Mouse (Mus musculus): ENCODE measurements around the gene Ccr8. TPM values are rescaled to one million over a fixed set of nuclear protein-coding genes. Genes with fewer than 3 reads are reported as not detected.
"Not testable (repeated sequence)": the region's sequence is repeated elsewhere in the genome, so short reads cannot be mapped to it uniquely, and the experiment has no call there.

Ccr8 gene
- polyA plus RNA-seq, 1 experiment from 2014 or later, result not detected

DNA sequence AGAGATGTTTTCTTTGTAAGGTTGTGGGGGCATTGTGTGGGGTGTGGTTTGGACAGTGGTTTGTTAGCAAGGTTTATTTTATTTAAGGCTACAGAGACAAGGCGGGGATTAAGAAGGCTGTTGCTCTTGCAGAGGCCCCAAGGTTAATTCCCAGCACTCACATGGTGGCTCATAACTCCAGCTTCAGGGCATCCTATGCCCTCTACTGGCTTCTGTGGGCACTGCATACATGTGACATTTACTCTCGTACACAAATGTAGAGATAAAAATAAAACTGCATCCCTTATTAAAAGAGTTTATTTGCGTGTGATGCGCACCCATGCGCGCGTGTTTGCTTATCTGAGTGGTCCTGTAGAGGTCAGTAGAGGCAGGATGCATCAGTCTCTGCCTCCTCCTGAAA lies 2.8 kb upstream of the Ccr8 start:
- WGBS, result 73% methylated on average over 7 of the region's 7 CpGs
- Histone ChIP-seq H3K4me1 (replicated peaks) (no peaks in the 10 kb centered on the region), H3K4me2 (no peak overlapping the region), H3K27me3 (replicated peaks) (no peaks in the 10 kb centered on the region), H3K9me3 (replicated peaks) (peaks cover 8% of the 10 kb centered on the region; the same call in 1 of the 2 replicates), H3K36me3 (no peaks in the 10 kb centered on the region), H3K4me3 (no peak overlapping the region), H3K9ac (no peak overlapping the region), H3K27ac (ENCODE audit: poor library complexity, severe bottlenecking) (no peak overlapping the region)
- ATAC-seq (ENCODE audit: insufficient number of reproducible peaks, low FRiP score), result no peak

DNA sequence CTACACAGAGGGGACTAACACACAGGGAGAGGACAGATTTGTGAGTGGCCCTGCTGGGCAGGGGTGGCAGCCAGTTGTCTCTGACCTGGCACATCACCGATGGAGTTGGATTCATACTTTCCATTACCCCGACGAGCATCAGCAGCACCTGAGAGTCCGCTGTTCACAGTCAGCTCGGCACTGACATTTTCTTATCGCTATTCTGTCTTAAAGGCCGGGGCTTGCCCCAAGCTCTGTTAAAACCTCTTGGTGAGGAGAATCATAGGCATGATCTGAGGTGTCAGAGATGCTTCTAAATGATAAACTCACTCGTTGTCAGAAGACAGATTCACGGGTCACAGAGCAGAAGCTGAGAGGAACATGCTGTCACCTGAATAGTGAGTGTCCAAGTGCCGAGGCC lies 828 bp upstream of the Ccr8 start:
- no peak overlapping the region for H3K4me3 ChIP-seq
- 77% methylated on average over 10 of the region's 10 CpGs for WGBS
- no peaks in the 10 kb centered on the region for H3K27me3 ChIP-seq (replicated peaks)
- H3K27ac ChIP-seq (ENCODE audit: poor library complexity, severe bottlenecking), result no peak overlapping the region
- H3K36me3 ChIP-seq, result no peaks in the 10 kb centered on the region
- peaks cover 8% of the 10 kb centered on the region; the same call in 1 of the 2 replicates for H3K9me3 ChIP-seq (replicated peaks)
- H3K9ac ChIP-seq, result no peak overlapping the region
- ATAC-seq (ENCODE audit: insufficient number of reproducible peaks, low FRiP score), result no peak
- H3K4me1 ChIP-seq (replicated peaks), result no peaks in the 10 kb centered on the region
- no peak overlapping the region for H3K4me2 ChIP-seq

DNA sequence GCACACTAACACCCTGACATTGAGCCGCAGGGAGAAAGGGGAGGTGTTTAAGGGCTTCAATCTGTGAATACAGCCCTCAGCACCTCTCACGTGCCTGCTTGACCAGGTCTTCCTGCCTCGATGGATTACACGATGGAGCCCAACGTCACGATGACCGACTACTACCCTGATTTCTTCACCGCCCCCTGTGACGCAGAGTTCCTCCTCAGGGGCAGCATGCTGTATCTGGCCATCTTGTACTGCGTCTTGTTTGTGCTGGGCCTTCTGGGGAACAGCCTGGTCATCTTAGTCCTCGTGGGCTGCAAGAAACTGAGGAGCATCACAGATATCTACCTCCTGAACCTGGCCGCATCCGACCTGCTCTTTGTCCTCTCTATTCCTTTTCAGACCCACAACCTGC lies 1.8 kb downstream of the Ccr8 start:
- Histone ChIP-seq H3K9me3 (replicated peaks) (peaks cover 8% of the 10 kb centered on the region; the same call in 1 of the 2 replicates), H3K4me2 (no peak overlapping the region), H3K4me3 (no peak overlapping the region), H3K4me1 (replicated peaks) (no peaks in the 10 kb centered on the region), H3K27me3 (replicated peaks) (no peaks in the 10 kb centered on the region), H3K27ac (ENCODE audit: poor library complexity, severe bottlenecking) (no peak overlapping the region), H3K9ac (no peak overlapping the region), H3K36me3 (no peaks in the 10 kb centered on the region)
- 80% methylated on average over 13 of the region's 13 CpGs for WGBS
- no peak for ATAC-seq (ENCODE audit: insufficient number of reproducible peaks, low FRiP score)

DNA sequence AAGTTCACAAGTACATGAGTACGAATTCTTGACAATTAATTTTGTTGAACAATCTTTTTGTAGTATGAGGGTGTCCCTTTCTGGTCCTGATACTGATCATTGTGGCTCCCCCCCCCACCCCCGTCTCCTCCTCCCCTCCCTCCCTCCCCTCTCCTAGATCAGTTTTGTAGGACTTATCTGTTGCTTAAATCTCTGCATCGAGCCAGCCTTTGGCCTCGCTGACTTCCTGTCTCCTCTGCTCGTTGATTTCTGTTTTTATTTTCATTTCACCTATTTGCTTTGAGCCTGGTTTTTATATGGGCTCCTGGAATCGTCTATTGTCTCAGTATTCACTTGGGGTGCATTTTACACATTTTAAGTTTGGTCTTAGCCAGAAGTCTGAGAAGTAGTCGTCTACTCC lies 4.0 kb downstream of the Ccr8 start:
- 71% methylated on average over 7 of the region's 7 CpGs for WGBS
- ATAC-seq (ENCODE audit: insufficient number of reproducible peaks, low FRiP score), result no peak
- no peaks in the 10 kb centered on the region for H3K4me1 ChIP-seq (replicated peaks)
- H3K9ac ChIP-seq, result no peak overlapping the region
- no peaks in the 10 kb centered on the region for H3K9me3 ChIP-seq (replicated peaks)
- H3K36me3 ChIP-seq, result no peaks in the 10 kb centered on the region
- H3K4me2 ChIP-seq, result no peak overlapping the region
- H3K27ac ChIP-seq (ENCODE audit: poor library complexity, severe bottlenecking), result no peak overlapping the region
- no peaks in the 10 kb centered on the region for H3K27me3 ChIP-seq (replicated peaks)
- H3K4me3 ChIP-seq, result no peak overlapping the region

DNA sequence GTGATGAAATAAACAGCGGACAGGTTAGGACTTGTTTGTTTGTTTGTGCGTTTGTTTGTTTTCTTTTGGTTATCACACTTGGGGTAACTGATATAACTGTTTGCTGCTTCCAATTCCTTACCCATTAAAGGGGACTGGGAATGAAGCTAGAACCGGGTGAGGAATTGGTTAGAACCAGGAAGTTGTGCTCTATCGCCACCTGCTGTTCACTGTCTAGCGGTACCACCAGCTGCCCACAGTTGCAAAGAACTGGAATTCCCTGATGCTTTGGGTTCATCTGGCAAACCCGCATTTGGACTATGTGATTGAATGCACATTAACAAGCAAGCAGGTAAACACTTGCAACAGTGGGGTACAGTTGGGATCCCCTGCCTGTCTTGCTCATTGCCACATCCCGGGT lies 6.8 kb downstream of the Ccr8 start:
- Histone ChIP-seq H3K36me3 (no peaks in the 10 kb centered on the region), H3K9me3 (replicated peaks) (peaks cover 13% of the 10 kb centered on the region), H3K4me3 (no peak overlapping the region), H3K4me1 (replicated peaks) (no peaks in the 10 kb centered on the region), H3K9ac (no peak overlapping the region), H3K27ac (ENCODE audit: poor library complexity, severe bottlenecking) (no peak overlapping the region), H3K27me3 (replicated peaks) (no peaks in the 10 kb centered on the region), H3K4me2 (no peak overlapping the region)
- WGBS, result 18% methylated on average over 7 of the region's 7 CpGs
- no peak for ATAC-seq (ENCODE audit: insufficient number of reproducible peaks, low FRiP score)

DNA sequence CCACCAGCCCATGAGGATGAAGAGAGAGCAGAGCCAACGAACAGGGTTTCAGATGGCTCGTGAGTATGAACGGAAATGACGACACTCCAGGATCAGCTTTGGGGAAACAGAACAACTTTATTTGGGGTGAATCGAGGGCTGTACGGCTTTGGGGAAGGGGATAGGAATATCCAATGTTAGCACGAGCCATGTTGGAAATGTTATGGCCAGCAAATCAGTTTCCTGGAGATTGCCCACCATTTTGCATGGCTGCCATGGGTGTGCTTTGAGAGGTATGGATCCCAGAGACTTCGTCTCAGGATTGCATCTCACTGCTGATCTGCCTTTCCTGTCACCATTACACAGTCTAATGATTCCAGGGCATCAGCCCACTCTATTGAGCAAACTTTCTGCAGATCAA lies 7.4 kb downstream of the Ccr8 start:
- no peak for ATAC-seq (ENCODE audit: insufficient number of reproducible peaks, low FRiP score)

DNA sequence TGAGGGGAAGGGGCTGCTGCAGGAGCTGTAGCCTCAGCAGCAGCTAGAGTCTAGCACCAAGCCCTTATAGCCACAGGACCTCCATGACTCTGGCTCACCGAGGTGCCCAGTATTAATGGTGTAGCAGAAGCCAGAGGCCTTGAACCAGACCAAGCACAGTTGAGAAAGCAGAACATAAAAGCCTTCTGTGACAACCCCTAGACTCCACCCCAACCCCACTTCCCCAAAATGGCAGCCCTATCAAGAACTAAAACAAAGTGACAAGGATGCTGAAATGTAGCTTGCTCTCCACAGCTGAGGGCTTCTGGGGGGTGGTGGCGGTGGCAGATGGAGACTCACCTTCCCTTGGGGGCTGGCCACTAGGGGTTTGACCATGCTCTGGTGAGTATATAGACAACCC lies 9.3 kb downstream of the Ccr8 start:
- ATAC-seq (ENCODE audit: insufficient number of reproducible peaks, low FRiP score), result no peak

More for the DNA sequence above, 7.4 kb downstream of the Ccr8 start:
- no peak overlapping the region for H3K4me3 ChIP-seq
- no peaks in the 10 kb centered on the region for H3K4me1 ChIP-seq (replicated peaks)
- H3K36me3 ChIP-seq, result no peaks in the 10 kb centered on the region
- no peak overlapping the region for H3K27ac ChIP-seq (ENCODE audit: poor library complexity, severe bottlenecking)
- peaks cover 17% of the 10 kb centered on the region for H3K9me3 ChIP-seq (replicated peaks)
- H3K9ac ChIP-seq, result no peak overlapping the region
- no peaks in the 10 kb centered on the region for H3K27me3 ChIP-seq (replicated peaks)
- H3K4me2 ChIP-seq, result no peak overlapping the region
- WGBS, result 84% methylated on average over 8 of the region's 8 CpGs

DNA sequence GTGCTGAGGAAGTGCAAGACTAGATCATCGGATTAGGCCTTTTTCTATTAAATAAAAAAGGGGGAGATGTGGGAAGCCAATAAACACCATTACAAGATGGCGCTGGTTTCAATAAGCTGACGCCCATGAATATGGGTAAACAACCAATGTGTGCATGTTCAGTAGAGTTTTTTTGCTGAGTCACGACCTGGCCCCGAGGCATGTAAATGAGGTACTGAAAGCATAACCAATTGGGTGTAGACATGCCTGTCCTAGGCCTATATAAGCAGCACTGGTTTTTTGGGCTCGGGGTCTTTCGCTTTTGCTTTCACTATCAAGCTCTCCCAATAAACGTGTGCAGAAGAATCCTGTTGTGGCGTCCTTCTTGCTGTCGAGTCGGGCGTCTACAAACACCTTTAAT lies 17.0 kb downstream of the Ccr8 start:
- H3K9me3 ChIP-seq (replicated peaks); H3K36me3 ChIP-seq; H3K4me1 ChIP-seq (replicated peaks); H3K27ac ChIP-seq (ENCODE audit: poor library complexity, severe bottlenecking); H3K27me3 ChIP-seq (replicated peaks); ATAC-seq (ENCODE audit: insufficient number of reproducible peaks, low FRiP score); H3K4me2 ChIP-seq; H3K9ac ChIP-seq; H3K4me3 ChIP-seq: not testable (repeated sequence)
- WGBS, result 88% methylated on average over 12 of the region's 12 CpGs

More for the DNA sequence above, 9.3 kb downstream of the Ccr8 start:
- H3K4me3 ChIP-seq, result no peak overlapping the region
- no peak overlapping the region for H3K27ac ChIP-seq (ENCODE audit: poor library complexity, severe bottlenecking)
- no peak overlapping the region for H3K9ac ChIP-seq
- H3K4me1 ChIP-seq (replicated peaks), result no peaks in the 10 kb centered on the region
- WGBS, result 98% methylated on average over 2 of the region's 2 CpGs
- H3K36me3 ChIP-seq, result no peaks in the 10 kb centered on the region
- H3K9me3 ChIP-seq (replicated peaks), result peaks cover 17% of the 10 kb centered on the region
- H3K4me2 ChIP-seq, result no peak overlapping the region
- no peaks in the 10 kb centered on the region for H3K27me3 ChIP-seq (replicated peaks)

DNA sequence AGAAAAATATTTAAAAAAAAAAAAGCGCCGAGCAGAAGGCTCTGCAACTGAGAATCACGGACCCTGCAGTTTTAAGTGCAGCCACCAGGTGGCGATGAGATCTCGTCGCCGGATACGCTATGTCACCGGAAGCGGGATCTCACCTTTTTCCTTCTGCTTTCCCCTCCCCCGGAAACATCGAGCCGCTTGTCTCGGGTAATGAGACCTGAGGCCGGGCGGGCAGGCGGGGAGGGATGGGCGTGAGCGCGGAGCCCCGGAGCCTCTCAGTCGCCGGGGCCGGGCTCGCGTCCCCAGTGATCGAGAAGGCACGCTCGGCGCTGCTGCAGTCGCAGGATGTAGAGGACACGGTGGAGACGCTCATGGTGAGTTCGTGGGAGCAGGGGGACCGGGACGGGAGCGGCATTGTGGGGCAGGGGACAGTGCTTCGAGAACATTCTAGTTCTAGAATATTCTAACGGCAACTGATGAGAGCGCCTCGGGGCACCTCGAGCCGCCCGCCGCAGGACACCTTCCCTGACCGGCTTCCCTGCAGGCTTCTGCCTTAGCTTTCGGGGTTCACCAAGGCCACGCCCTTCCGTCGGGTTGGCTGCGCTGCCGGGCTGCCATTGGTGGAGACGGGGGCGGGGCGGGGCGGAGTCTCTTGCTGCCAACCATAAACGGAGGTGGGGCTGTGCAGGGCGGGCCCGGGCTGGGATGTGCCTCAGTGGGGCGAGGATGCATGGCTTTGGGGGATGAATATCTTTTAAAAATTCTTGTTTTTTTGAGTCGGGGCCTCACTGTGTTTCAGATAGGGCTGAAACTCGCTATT lies 18.5 kb downstream of the Ccr8 start, which contains the start of gene Slc25a38:
Gene Slc25a38 (plus strand): TSS at position 164 of the 808 bp plus-strand sequence.
- Histone ChIP-seq H3K36me3 (no peaks in the 10 kb centered on the region), H3K27ac (ENCODE audit: poor library complexity, severe bottlenecking) (peak within 1 kb of the TSS; percentile 91)
- peak; percentile 94 for ATAC-seq (ENCODE audit: insufficient number of reproducible peaks, low FRiP score)

DNA sequence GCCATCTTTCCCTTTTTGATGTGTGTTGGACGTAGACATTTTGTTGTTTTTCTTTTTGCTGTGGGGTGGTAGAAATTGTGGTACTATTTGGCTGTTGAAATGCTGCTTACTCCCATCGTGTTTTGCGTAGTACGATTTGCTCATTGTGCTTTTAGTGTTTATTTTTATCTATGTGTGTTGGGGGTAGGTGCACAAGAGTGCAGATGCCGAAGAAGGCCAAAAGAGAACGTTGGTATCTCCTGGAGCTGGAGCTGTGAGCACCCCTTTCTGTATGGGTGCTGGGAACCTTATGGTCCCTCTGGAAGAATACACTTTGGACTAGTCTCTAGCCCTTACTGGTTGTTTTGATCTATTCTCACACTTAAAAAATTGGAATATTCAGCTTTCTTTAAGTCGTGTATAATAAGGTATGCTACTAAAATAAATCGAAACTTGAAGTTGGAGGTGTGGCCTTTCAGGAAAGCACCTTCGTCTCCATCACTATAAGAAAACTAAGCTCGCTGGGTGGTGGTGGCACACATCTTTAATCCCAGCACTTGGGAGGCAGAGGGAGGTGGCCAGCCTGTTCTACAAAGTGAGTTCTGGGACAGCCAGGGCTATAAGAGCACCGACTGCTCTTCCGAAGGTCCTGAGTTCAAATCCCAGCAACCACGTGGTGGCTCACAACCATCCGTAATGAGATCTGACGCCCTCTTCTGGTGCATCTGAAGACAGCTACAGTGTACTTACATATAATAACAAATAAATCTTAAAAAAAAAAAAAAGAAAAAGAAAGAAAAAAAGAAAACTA lies 19.4 kb downstream of the Ccr8 start:
- no peaks in the 10 kb centered on the region for H3K9me3 ChIP-seq (replicated peaks)
- no peaks in the 10 kb centered on the region for H3K27me3 ChIP-seq (replicated peaks)
- peak overlapping the region; percentile 82 for H3K9ac ChIP-seq
- peak overlapping the region; percentile 80 for H3K4me3 ChIP-seq
- H3K36me3 ChIP-seq, result no peaks in the 10 kb centered on the region
- no peak for ATAC-seq (ENCODE audit: insufficient number of reproducible peaks, low FRiP score)
- H3K4me1 ChIP-seq (replicated peaks), result peaks cover 16% of the 10 kb centered on the region
- peak overlapping the region; percentile 84 for H3K4me2 ChIP-seq
- peak overlapping the region; percentile 91 for H3K27ac ChIP-seq (ENCODE audit: poor library complexity, severe bottlenecking)
- WGBS, result 74% methylated on average over 15 of the region's 15 CpGs

More for the DNA sequence above, 18.5 kb downstream of the Ccr8 start, which contains the start of gene Slc25a38:
- Histone ChIP-seq H3K4me1 (replicated peaks) (peaks cover 7% of the 10 kb centered on the region), H3K9ac (peak within 1 kb of the TSS; percentile 82), H3K9me3 (replicated peaks) (no peaks in the 10 kb centered on the region), H3K4me3 (peak within 1 kb of the TSS; percentile 80), H3K27me3 (replicated peaks) (no peaks in the 10 kb centered on the region), H3K4me2 (peak within 1 kb of the TSS; percentile 84)
- 2% methylated on average over 62 of the region's 62 CpGs for WGBS

DNA sequence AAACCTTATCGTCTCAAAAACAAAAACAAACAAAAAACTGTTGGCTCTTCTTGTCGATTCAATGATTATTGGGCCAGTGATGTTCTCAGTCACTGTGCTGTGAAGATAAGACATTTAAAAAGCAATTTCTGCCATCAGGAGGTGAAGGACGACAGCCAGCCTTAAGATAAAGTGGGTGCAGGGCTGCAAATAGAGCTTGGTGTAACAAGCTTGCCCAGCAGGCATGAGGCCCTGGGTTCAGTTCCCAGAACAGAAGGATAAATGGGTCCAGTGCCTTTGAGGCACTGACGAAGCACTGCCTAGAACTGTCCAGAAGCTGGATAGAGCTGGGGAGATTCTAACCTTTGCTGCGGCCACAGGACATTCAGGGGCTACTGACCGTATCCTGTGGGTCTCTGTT lies 20.6 kb downstream of the Ccr8 start:
- 0 out of 2 replicates have a peak overlapping the region, but pooled peaks have one; percentile 35 for H3K4me2 ChIP-seq
- WGBS, result 74% methylated on average over 6 of the region's 6 CpGs
- no peak for ATAC-seq (ENCODE audit: insufficient number of reproducible peaks, low FRiP score)

More for the DNA sequence above, 20.6 kb downstream of the Ccr8 start:
- peaks cover 16% of the 10 kb centered on the region for H3K4me1 ChIP-seq (replicated peaks)
- no peaks in the 10 kb centered on the region for H3K9me3 ChIP-seq (replicated peaks)
- no peak overlapping the region for H3K4me3 ChIP-seq
- H3K36me3 ChIP-seq, result peaks cover 8% of the 10 kb centered on the region; the same call in 1 of the 2 replicates
- no peaks in the 10 kb centered on the region for H3K27me3 ChIP-seq (replicated peaks)
- no peak overlapping the region for H3K9ac ChIP-seq
- peak overlapping the region; percentile 18 for H3K27ac ChIP-seq (ENCODE audit: poor library complexity, severe bottlenecking)
